Mouse (Mus musculus): ENCODE measurements around the gene Kcnq1.

DNA sequence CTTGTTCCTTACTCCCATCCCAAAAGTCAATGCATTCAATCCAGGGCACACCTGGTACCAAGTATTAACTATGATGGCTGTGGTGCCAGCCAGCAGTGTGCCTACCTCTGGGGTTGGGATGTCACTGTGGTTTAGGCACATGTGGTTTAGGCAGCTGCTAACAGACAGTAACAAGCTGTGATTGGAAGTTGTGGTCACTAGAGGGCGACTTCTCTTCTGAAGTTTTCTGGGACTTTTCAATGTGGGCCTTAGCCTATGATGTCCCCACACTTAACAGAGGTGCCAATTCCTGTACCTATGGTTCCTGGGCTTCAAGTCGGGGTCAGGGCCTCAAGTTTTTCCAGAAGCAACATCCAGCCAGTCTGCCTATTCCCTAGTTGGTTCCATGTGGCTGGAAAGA is 45.0 kb downstream of the Kcnq1 start:
- TF ChIP-seq GATA1 (IDR thresholded peaks at IDR 0.05; ENCODE audit: borderline replicate concordance, low read length): no peak
- no peak for TF ChIP-seq FLI1 (IDR thresholded peaks at IDR 0.05; ENCODE audit: low read length)
